Mouse (Mus musculus): ENCODE results near the gene Pcdh9. TPM values are rescaled to one million over a fixed set of nuclear protein-coding genes. Genes with fewer than 3 reads are reported as not detected.
A peak's percentile ranks its signal among the peaks of the same experiment; 100 is the strongest.

The Pcdh9 gene
- total RNA-seq, 2 experiments from 2014 or later: 1.1 to 1.4 TPM

- DNase-seq: no peak
Observed at GRCm38 (mm10) chr14:93380757-93381156, 509.7 kb downstream of the Pcdh9 start.

DNA sequence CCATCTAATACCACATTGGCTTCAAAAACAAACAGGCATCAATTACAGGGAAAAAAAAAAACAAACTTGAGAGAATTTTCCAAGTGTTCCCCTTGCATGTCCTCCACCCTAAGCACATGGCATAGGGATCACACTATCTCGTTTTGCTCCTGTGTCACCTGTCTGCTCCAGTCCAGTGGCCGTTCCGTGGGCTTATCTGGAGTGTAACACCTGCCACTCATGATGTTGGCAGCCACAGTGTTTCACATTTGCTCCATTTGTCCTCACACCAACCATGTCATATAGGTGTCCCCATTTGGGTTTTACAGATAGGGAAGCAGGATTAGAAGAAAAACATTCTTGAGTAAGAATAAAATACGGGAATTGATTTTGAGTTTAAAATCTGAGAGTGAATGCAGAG, 514.3 kb downstream of the Pcdh9 start:
- no peak for DNase-seq

GRCm38 (mm10) chr14:93374181-93374580, 516.3 kb downstream of the Pcdh9 start:
- DNase-seq: no peak

GRCm38 (mm10) chr14:93354150-93354549, 536.3 kb downstream of the Pcdh9 start:
- DNase-seq: no peak

DNA sequence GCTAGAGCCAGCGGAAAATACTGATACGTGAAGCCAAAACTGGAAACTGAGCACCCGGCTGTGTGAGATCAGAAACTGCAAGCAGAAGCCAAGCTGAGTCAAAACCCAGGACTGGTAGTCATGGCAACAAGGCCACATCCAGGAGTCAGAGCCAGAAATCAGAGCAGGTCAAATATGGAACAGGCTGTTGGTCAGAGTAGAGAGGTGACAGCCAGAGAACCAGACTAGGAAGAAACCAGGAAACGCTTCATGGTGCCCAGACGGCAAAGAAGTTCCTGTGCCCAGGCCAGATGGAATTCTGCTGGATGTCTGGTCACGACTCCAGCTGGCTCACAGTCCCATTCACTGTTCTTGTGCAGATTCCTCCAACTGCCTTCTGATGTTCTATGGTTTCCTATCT, 539.6 kb downstream of the Pcdh9 start:
- DNase-seq: peak; percentile 69 to 78

- no peak for DNase-seq
Observed at GRCm38 (mm10) chr14:93349166-93349565, 541.3 kb downstream of the Pcdh9 start.

DNA sequence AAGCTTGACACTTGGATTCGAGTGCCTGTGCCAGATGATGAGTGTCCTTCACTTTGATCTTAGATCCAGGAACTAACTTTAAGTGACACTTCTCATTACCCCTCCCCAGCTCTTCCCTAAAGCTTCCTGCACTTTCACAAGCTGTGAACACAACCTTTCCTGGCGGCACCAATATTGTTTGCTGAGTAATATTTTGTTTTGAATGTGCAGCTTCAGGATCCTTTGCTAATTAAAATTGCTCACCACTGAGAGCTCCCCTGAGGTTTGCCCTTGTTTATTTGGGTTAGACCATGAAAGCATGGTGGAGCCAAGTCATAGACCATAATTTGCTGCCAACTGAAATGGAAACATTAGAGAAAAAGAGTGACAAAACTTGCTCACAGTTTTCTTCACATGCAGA, 543.4 kb downstream of the Pcdh9 start:
- DNase-seq: no peak

GRCm38 (mm10) chr14:93342781-93343180, 547.7 kb downstream of the Pcdh9 start:
- DNase-seq: peak; percentile 36 to 46

DNA sequence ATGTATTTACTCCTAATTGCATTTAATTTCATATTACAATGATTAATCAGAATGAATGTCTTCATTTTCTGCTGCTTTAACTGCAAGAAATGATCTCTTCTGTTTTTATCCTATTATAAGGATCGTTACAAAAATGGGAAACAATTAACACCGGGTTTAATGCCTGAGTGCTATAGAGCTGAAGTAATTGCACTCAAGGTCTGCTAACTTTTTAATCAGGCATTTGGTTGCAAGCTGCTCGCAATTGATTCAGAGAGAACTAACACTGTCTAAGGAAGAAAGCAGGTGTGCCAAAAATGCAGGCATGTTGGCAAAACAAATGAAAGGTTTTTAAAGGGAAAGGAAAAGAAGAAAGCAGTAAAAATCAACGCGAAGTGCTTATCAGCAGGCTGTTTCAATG, 549.1 kb downstream of the Pcdh9 start:
- DNase-seq: no peak

DNA sequence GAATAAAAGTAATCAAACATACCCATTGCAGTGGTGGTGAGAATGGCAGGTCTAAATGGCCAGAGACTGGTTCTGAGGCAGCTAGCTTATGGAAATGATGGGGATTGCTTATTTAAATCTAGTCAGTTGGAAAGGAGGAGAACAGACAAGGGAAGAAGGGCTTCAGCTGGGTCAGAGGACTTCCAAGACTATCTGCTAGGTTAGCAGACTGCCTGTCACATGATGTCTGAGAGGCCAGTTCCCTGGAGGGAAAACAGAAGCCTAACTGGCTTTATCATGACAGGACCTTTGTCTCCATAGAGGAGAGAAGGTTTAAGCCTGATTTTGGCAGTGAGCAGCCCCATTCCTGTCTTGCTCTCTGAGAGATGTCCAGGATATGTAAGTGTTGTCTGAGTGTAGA, 561.2 kb downstream of the Pcdh9 start:
- no peak for DNase-seq

GRCm38 (mm10) chr14:93317393-93317792, 573.1 kb downstream of the Pcdh9 start:
- peak in 1 of 2 experiments; percentile 22 for DNase-seq

DNA sequence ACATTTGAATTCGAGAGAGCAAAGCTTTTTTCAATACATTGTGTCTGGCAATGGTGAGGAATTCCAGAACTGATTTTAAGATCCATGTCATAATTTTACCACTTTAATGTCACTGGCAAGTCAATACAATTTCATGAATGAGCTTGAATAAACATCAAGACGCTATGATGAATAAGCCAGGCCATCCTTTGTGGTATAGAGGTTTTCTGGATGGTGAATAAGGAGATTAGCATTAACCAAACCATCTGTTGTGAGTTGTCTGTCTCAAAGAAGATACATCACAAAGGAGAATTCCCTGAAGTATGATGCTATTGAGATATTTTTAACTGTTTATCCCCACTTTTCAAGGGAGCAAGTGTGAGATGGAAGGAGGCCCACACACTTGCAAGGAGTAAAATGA, 602.1 kb downstream of the Pcdh9 start:
- DNase-seq: no peak

GRCm38 (mm10) chr14:93287642-93288041, 602.8 kb downstream of the Pcdh9 start:
- no peak for DNase-seq

- no peak for DNase-seq
Observed at GRCm38 (mm10) chr14:93285136-93285535, 605.3 kb downstream of the Pcdh9 start.

DNA sequence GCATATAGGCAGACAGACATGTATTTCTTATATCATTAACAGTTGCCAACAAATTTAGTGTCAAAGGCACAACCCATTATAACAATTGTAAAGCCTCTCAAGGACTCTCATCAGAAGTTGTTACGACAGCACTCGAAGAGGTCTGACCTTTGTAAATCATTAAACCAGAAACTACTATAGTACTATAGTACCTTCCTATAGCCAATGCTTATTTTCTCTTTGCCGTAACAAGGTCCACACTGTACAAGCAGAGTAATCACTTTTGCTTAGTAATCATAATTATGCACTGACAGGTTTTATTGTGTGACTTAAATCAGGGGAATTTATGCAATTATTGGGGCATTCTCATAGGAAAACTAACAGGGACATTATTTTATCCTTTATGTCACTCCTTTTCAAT, 606.5 kb downstream of the Pcdh9 start:
- no peak for DNase-seq

- DNase-seq: peak; percentile 3 to 7
Observed at GRCm38 (mm10) chr14:93275661-93276060, 614.8 kb downstream of the Pcdh9 start.

DNA sequence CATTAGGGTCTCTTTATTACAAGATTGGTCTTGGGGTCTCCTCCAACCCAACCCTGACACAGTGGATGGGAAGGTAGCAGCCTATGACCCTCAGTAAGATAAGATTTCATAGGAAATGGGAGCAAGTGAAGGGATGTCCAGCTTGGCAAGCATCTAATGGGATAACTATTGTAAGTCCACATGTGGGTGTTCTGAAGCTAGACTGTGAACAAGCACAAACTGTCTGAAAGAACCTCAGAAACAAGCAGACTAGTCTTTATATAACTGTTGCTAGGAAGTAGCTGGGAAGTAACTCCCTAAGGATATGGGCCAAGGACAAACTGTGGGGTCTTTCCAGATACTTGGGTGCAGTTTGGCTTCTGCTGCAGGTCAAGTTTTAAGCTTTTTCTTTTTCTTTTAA, 615.7 kb downstream of the Pcdh9 start:
- peak in 1 of 2 experiments; percentile 6 for DNase-seq

DNA sequence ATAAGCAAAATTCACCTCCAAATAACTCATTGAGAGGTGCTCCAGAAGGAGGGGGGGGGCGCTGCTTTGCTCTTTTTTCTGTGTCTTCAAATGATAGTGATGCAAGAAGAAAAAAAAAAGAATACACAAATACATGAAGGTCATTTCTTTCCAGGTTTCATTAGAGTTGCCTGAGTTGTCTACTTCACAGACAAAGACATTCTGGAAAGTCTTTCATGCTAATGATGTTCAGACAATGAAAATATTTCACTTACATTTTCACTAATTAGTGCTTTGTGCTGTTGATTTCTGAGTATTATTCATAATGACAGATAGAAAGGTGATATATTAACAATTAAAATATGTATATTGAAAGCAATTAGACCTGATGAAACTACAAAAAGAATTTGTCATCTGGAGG, 637.1 kb downstream of the Pcdh9 start:
- DNase-seq: no peak

GRCm38 (mm10) chr14:93240263-93240662, 650.2 kb downstream of the Pcdh9 start:
- no peak for DNase-seq

- no peak for DNase-seq
Observed at GRCm38 (mm10) chr14:93234333-93234732, 656.1 kb downstream of the Pcdh9 start.

DNA sequence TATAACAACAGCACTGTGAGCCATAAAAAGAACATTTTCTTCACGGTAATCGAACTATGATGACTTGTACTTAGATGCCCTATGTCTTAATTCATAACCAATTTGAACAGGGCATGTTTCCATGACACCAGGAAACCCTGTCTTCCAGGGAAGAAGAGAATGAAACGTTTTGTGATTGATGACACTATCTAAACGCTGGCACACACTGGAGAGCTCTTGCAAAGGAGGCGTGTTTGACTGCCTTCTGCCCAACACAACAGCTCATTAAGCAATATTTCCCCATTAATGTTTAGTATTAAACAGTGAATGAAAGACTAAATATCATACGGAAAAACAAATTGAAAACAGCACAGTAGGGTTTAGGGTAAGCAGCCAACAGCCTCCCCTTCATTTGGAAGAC, 656.9 kb downstream of the Pcdh9 start:
- no peak for DNase-seq

DNA sequence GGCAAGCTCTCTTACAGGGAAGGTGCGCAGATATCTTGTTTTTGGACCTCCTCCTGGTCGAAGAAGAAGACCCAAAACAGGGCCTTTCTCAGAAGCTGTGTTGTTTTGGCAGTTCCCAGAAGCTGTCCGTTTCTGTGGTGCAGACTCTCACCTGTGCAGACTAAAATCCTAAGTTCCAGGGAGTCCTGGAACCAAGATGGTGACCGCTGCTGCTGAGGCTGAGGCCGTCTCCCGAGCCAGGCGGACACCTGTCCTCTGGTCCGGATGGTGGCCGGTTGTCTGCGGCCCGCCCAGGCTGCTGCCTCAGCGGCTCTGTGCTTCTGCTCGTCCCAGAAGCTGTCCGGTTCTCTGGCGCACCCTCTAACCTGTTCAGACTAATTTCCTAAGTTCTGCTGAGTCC, 675.6 kb downstream of the Pcdh9 start:
- peak; percentile 71 to 82 for DNase-seq

DNA sequence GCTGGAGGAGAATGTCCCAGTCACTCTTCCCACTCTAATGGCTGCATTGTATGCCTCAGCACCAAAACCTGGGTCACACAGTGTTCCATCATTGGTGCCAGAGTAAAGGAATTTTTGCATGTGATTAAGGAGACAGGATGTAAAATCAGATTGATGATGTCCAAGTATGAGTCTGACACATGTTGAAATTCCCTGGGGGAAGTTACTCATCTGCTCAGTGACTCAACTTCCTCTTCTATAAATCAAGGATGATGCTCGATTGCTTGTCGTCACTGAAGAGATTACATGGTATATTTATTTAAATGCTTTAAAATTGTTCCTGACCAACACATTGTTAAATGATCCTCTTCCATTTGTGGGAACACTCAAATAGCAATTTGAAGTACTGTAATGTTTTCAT, 690.7 kb downstream of the Pcdh9 start:
- DNase-seq: no peak

- DNase-seq: no peak
Observed at GRCm38 (mm10) chr14:93182606-93183491, 707.6 kb downstream of the Pcdh9 start.
